Mouse (Mus musculus) spleen, postnatal 14 days (tissue): Measurements from ENCODE around the gene Trpt1.
"Not testable (repeated sequence)": the region's sequence is repeated elsewhere in the genome, so short reads cannot be mapped to it uniquely, and the experiment has no call there.

ENCODE experiments used
- DNase-seq, 2 experiments: peaks; one replicate each; pipeline ENCODE4 v3.0.0; 2021 to 2022; ENCODE audit warnings: low spot score in 2 of 2

Gene Trpt1

DNA sequence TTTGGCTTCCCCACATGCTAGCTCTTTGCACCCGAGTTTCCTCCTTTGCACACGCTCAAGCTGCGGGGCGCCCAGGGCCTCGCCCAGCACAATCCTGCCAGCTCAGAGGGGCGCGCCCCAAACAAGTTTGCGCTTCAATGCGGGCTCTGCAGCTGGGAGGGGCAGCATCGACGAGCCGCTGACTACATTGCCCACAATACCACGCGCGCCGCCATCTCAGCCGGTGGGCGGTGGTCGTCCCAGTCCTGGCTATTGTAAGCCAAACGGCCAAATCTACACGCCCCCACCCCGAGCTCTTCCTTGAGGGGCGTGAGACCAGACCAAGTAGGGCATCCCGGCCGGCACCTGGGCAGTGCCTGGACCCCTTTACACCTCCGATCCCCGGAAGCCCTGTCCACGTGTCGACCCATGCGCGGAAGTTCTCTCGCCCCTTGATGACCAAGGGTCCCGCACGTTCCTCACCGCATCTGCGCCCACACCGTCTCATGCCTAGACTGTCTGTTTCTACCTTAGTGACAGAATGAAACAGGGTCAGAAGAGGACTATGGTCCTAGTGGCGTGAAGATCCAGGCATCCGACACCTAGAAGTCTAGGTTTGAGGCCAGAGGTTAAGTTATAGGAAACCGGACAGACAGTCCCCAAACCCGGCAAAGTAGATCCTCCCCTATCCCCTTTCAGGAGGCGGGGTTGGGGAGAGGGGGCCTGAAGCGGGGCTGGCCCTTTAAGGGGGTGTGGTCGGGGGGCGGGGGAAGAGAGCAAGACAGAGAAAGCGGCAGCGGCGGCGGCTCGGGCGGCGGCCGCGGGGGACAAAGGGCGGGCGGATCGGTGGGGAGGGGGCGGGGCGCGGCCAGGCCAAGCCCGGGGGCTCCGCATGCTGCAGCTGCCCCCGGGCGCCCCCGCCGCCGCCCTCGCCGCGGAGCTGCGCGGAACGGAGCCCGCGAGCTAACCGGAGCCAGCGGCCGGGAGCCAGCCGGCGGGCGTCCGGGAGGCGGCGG lies 21.4 kb upstream of the Trpt1 start, which contains the start of gene Ppp1r14b:
Gene Ppp1r14b, plus strand, starts transcription at position 758 of the 995 bp plus-strand sequence.
- peak; percentile 53 to 69 for DNase-seq

- no peak for DNase-seq
Measured at GRCm38 (mm10) chr19:6975537-6976521, 20.1 kb upstream of the Trpt1 start, which contains the start of gene Plcb3. TSS of gene Plcb3 (minus strand) at chr19:6976470.

DNA sequence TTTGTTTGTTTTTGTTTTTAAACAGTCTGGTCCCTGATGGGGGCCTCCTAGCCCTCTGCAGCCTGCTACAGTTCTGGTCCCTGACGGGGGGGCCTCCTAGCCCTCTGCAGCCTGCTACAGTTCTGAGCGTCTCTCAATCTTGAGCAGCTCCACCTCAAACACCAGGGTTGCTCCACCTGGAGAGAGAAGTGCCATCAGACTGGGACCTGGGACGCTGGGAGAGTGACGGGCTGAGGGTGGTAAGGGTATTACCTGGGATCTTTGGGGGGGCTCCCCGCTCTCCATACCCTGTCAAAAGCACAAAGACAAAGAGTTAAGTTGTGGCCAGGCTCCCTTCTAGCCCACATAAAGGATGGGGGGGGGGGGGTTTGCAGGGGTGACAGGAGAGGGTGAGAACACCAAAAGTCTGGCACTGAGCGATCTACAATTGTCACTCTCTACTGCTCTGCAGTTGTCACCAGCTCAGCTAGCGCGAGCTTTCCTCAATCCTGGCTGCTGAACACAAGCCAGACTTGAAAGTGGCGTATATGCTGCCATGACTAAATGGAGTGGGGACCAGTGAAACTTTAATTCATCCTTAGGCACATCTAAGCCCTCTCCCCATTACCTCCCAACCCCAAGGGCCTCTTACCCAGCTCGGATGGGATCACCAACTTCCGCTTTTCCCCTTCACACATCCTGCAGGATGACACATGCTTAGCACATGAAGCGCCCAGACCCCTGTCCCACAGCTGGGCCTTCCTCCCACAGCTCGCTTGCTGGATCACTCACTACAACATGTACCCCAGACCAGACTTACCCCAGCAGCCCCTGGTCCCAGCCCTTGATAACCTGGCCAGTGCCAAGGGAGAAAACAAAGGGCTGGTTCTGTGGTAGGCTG lies 17.9 kb upstream of the Trpt1 start:
- DNase-seq, result no peak

DNA sequence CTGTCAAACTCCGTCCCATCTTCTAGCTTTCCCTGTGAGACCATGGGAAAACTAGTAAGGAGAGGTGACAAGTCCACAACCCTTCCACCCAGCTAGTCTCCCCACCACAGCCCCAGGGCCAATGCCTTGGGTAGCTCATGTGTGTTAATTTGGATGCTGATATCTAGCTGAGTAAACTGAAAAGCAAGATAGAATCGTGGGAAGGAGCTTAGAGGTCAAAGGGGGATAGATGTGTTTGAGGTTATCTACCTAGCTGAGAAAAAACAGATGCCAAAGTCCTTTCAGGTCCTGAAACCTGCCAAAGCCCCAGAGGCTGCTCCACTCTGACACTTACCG lies 17.3 kb upstream of the Trpt1 start:
- DNase-seq, result no peak

GRCm38 (mm10) chr19:6979001-6979479 lies 16.9 kb upstream of the Trpt1 start:
- no peak for DNase-seq

GRCm38 (mm10) chr19:6979486-6980380 lies 16.2 kb upstream of the Trpt1 start:
- peak; percentile 99 for DNase-seq

DNA sequence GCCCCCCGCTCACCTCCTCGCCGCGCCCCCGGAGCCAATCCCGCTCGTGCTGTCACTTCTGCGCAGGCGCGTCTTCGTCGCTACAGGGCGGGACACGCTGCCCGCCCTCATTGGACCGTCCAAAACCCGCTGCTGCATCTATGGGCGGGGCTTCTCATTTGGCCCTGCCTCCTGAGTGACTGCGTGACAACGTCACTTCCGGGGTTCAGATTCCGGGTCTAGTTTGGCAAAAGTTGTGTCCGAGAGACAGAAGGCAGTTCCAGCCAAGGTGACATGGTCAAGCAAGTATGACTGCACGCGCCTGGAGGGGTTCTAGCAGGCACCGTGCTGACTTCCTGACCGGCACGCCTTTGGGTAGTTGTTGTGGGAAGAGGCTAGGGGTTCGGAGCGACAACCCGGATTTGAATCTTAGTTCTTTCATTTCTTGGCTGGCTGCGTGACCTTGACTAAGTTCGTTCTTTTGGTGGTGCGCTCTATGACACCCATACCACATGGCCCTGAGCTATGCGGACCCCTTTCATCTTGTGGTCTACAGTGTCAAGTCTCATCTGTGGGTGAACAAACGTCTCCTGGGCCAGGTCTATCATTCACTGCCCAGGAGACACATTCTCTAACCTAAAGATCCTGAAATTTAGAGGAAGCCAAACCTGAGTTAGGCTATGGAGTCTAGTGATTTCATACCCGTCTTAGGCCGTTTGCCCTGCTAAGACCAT lies 15.4 kb upstream of the Trpt1 start, which contains the start of gene Fkbp2:
Gene Fkbp2, minus strand, starts transcription at position 121 of the 713 bp plus-strand sequence.
- peak; percentile 94 to 98 for DNase-seq

DNA sequence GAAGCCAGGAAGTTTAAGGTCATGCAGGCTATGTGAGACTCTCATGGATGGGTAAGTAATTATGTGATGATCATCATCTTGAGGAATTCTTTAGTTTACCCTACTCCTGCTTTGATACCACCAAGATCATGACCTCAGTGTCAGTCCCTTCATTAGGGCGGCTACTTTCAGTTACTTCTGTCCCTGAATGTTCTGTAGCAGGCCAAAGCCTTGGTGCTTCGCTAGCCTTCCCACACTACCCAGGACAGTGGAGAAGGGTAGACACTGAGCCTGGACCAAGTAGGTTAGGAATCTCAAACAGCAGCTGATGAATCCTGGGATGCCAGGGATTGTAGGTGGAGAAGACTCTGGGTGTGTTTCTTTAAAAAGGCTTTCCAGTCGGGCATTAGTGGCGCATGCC lies 14.5 kb upstream of the Trpt1 start:
- no peak for DNase-seq

DNA sequence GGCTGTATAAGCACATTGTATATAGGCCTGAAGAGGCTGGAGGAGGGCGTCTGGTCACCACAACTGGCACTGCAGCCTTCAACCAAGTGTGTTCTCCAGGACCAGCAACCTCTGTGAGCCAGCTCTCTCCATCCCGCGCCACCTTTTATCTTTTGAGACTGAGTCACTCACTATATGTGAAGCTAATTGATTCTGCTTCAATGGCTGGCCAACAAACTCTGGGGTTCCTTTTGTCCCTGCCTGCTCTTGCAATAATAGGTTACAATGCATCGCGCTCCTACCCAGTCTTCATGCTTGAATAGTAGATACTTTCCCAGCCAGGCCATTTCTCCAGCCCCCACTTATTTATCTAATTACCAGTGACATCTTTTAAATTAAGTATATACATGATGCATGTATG lies 12.3 kb upstream of the Trpt1 start:
- DNase-seq, result no peak

DNA sequence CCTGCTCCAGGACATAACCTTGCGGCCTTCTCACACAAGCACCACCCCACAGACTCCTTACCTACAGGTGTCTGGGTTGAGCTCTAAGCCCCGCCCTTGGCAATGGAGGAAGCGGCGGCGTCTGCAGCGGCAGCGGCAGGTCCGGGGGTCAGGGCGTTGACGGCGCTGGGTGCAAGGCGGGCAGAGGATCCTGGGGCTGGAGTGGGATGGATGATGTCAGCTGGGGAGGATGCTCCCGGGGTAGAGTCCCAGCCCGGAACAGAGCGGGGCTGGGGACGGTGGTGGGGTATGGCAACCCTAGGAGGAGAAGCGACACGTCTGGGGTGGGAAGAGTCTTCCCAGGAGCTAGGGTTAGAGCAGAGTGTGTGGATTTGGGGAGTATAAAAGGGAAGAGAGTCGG lies 10.6 kb upstream of the Trpt1 start:
- DNase-seq, result no peak

- DNase-seq, result no peak
Measured at GRCm38 (mm10) chr19:6985951-6986708, 9.8 kb upstream of the Trpt1 start.

- DNase-seq, result peak in 1 of 2 experiments; percentile 48
Measured at GRCm38 (mm10) chr19:6987061-6987903, 8.6 kb upstream of the Trpt1 start, which contains the start of gene Vegfb. TSS of gene Vegfb (minus strand) at chr19:6987651.

GRCm38 (mm10) chr19:6987904-6988285 lies 8.0 kb upstream of the Trpt1 start:
- no peak for DNase-seq

- DNase-seq, result no peak
Measured at GRCm38 (mm10) chr19:6989251-6989650, 6.7 kb upstream of the Trpt1 start.

GRCm38 (mm10) chr19:6990712-6991111 lies 5.2 kb upstream of the Trpt1 start:
- no peak for DNase-seq

DNA sequence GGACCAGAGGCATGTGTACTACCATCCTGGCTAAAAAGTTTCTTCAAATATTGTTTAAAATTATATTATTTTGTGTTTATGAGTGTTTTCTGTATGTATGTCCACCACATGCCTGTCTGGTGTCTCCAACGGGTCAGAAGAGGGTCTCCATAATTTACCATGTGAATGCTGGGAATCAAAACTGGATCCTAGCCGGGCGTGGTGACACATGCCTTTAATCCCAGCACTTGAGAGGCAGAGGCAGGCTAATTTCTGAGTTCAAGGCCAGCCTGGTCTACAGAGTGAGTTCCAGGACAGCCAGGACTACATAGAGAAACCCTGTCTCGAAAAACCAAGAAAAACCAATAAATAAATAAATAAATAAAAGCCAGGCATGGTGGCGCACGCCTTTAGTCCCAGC lies 4.8 kb upstream of the Trpt1 start:
- not testable (repeated sequence) for DNase-seq
